Mouse (Mus musculus) adrenal gland, adult 2 months (tissue): ENCODE results near the gene Pard6a. TPM values are rescaled to one million over a fixed set of nuclear protein-coding genes. Genes with fewer than 3 reads are reported as not detected.
A peak's percentile ranks its signal among the peaks of the same experiment; 100 is the strongest.

Experiments used
- DNase-seq: peaks from one replicate; pipeline ENCODE4 v3.0.0; 2021
- long read RNA-seq: library from polyadenylated mRNA; stranded (forward); transcript quantifications from one replicate; pipeline ENCODE4 v2.0.0, GENCODE M21; 2021
- polyA plus RNA-seq: library from polyadenylated mRNA; depleted of rRNA; stranded (reverse); fragments of >200 nt; gene quantifications from 2 replicates; pipeline ENCODE4 v1.2.3, GENCODE M21; 2012; rRNA removed
- total RNA-seq, 2 experiments: library from RNA; stranded (reverse); gene quantifications; 2 replicates each; pipeline ENCODE4 v1.2.3; 2021

The Pard6a gene
- 10 to 100 TPM; 11.0 to 14.7 TPM for total RNA-seq
- 20.2 and 21.3 TPM in 2 replicates for polyA plus RNA-seq
- long read RNA-seq, partial matches to known transcripts: 4 of 16 reads
- long read RNA-seq, other reads (novel, unspliced or antisense): 2 of 16 reads

GRCm38 (mm10) chr8:105700966-105701824 is at the start of gene Pard6a, which contains the start of gene Acd:
Pard6a (plus strand) TSS chr8:105701148.
Acd (minus strand) TSS chr8:105701102.
- peak; percentile 97 for DNase-seq

GRCm38 (mm10) chr8:105657641-105658040 is 43.3 kb upstream of the Pard6a start:
- DNase-seq: no peak

GRCm38 (mm10) chr8:105661167-105661566 is 39.8 kb upstream of the Pard6a start:
- DNase-seq: no peak

DNA sequence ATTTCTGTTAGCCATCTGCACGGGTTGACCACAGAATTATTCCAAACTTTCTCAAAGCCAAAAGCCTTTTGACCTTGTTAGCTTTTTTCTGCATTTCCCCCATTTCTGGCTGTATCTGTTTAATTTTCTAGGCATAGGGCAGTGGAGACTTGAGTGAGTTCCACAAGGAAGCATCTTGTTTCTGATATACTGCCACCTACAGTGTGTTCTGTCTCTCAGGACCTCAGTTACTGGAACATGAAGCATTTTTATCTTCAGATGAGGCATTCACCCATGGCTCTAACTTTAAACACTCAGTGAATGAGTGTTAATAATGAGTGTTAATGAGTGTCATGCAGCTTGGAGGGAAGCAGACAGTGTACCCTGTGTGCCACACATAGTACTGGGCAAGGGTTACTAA is 23.1 kb upstream of the Pard6a start:
- no peak for DNase-seq

DNA sequence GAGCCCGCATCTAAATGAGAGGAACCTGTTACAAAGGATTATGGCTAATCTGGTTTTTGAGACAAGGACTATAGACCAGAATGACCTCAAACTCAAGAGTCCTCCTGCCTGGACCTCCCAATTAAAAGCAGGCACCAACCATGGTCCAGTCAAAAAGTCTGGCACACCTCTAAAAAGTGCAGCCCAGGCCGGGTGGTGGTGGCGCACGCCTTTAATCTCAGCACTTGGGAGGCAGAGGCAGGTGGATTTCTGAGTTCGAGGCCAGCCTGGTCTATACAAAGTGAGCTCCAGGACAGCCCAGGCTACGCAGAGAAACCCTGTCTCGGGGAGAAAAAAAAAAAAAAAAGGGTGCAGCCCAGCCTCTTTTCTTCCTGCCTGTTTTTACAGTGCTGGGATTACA is 15.6 kb upstream of the Pard6a start:
- DNase-seq: no peak

DNA sequence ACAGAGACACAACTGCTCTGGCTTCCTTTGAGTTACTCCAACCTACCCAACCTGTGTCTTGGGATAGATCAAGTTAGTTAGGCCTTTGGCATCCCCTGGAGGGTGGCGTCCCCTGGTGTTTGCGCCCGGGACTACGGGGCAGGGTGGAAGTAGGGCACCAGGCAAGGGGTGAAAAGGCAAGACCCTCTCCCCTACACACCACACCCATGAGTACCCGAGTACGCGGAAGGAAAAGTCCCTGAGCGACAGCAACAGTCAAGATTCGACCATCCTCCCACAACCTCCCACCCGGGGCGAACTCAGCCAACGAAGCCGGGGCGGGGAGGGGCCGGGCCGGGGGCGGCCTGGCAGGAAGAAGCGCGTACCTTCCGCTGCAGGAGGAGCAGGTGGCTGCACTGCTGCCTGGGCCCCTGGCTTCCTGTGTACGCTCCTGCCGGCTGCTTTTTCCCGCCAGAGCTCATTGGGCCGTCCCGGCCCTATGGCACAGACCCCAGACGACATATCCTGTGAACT is 15.1 kb upstream of the Pard6a start, which contains the start of gene Carmil2:
Gene Carmil2, plus strand, starts transcription at position 479 of the 513 bp plus-strand sequence.
- DNase-seq: peak; percentile 52

DNA sequence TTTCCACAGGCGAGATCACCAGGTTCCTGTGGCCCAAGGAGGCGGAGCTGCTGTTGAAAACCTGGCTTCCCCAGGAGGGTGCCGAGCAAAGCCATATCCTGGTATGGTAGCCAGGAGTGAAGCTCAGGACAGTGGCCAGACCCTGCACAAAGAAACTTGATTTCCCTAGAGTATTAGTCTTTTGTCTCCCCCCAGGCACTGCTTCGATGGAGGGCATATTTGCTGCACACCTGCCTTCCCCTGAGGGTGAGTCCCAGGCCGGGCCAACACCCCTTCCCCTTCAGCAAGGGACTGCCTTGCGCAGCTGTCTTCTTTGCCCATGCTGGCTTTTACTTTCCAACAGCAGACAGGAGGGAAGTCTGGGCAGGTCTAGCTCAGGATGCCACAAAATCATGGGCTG is 14.4 kb upstream of the Pard6a start:
- no peak for DNase-seq

GRCm38 (mm10) chr8:105687512-105687911 is 13.4 kb upstream of the Pard6a start:
- DNase-seq: no peak

- no peak for DNase-seq
These were observed 12.7 kb upstream of the Pard6a start for GRCm38 (mm10) chr8:105688242-105688752.

- DNase-seq: no peak
These were observed 11.5 kb upstream of the Pard6a start for GRCm38 (mm10) chr8:105689256-105689982.

- no peak for DNase-seq
These were observed 11.0 kb upstream of the Pard6a start for GRCm38 (mm10) chr8:105689983-105690360.

DNA sequence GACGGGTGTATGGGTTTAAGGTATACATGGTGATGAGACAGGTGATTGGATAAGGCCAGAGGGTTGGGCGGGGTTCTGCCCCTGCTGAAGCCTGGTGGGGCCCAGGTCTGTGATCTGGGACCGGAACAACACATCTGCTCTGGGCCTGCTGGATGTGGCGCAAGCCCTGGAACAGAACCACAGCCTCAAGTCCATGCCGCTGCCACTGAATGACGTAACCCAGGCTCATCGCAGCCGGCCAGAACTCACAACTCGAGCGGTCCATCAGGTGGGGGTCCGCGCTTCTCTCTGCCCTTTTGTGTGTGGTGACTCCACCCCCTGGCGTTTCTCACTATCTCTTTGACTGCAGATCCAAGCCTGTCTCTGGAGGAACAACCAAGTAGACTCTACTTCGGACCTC is 10.0 kb upstream of the Pard6a start:
- DNase-seq: no peak

GRCm38 (mm10) chr8:105692449-105693182 is 8.3 kb upstream of the Pard6a start:
- DNase-seq: no peak

DNA sequence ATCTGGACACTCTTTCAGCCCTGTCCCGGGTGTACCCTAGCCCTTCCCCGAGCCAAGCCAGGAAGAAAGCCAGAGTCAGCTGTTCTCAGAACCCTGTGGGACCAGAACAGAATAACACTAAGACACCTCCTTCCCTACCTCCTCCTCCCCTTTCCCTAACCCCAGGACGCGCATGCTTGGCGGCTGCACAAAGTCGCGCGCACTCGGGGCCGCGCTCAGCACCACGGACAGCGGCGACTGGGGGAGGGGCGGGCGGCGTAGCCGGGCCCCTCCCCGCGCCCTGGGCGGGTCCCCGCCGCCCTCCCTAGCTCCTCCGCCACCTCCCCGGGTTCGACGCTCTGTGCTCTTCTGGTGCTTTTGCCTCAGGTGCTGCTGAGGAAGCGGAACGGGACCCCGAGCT is 7.3 kb upstream of the Pard6a start:
- DNase-seq: peak; percentile 83

DNA sequence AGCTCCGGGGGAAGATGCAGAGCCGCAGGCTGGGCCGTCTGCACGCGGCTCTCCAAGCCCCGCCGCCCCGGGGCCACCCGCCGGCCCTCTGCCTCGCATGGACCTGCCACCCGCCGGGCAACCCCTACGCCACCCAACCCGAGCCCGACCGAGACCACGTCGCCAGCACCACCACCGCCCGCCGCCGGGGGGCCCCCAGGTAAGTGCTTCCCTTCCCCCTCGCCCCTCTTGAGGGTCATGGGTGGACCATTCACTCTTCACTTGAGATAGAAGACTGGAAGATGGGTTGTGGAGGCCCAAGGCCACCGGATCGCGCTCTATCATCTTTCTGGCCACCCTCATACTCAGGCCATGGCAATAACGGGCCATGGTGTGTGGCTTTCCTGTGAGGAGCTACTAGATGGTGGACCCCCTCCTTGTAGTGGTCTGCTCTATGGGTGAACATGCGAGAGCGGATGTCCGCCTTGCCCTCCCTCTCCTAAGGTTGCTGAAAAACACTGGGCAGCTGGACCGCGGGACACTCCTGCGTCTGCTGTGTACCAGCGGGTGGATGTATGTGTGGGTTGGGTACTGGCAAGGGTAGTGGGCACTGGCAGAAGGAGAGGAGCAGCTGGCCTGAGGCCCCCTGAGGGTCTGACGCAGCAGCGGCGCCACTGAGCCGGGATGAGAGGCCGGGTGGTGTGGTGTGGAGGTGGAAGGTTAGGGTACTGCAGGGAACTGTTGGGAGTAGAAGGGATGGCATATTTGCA is 6.7 kb upstream of the Pard6a start:
- no peak for DNase-seq

GRCm38 (mm10) chr8:105695080-105695780 is 5.7 kb upstream of the Pard6a start:
- DNase-seq: no peak

DNA sequence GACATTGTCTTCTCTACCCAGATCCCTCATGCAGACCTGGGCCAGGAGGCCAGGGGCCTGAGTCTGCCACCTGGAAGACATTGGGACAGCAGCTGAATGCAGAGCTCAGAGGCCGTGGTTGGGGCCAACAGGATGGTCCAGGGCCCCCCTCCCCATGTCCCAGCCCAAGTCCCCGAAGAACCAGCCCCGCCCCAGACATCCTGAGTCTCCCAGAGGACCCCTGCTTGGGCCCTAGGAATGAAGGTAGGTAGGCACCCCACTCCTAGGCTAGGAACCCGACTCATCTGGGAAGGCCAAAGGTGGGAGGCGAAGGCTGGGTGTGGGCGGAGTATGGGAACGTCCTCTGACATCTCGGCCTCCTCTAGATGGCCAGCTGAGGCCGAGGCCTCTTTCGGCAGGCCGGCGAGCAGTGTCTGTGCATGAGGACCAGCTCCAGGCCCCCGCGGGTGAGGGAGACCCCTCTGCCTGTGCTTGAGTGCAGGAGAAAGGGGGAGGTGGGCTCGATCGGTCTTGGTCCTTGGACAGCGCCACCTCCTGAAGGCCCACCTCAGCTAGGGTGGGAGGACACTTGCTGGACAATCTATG is 3.7 kb upstream of the Pard6a start:
- no peak for DNase-seq

DNA sequence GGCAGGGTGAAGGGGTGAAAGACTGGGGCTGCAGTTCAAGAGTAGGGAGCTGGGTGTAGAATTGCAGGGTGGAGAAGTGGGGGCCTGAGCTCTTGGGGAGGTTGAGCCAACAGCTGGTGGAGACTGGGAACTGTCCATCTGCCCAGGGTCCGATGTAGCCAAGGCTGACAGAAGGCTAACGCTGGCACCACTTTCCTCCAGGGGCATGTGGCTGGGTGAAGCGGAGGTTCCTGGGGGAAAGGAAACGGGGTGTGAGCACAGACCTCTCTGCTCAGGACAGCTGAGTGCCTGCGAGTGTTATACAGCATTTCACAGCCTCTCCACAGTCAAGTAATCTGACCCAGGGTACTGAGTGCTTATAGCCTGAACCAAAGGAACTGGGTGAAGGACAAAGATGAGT is 2.2 kb upstream of the Pard6a start:
- no peak for DNase-seq

GRCm38 (mm10) chr8:105699488-105700215 is 1.3 kb upstream of the Pard6a start:
- DNase-seq: no peak
